Mouse (Mus musculus): ENCODE measurements around the gene Trim31. TPM values are rescaled to one million over a fixed set of nuclear protein-coding genes. Genes with fewer than 3 reads are reported as not detected.
"Not testable (repeated sequence)": the region's sequence is repeated elsewhere in the genome, so short reads cannot be mapped to it uniquely, and the experiment has no call there.

Gene Trim31
- total and polyA plus RNA-seq, 2 experiments from 2014 or later = not detected

DNA sequence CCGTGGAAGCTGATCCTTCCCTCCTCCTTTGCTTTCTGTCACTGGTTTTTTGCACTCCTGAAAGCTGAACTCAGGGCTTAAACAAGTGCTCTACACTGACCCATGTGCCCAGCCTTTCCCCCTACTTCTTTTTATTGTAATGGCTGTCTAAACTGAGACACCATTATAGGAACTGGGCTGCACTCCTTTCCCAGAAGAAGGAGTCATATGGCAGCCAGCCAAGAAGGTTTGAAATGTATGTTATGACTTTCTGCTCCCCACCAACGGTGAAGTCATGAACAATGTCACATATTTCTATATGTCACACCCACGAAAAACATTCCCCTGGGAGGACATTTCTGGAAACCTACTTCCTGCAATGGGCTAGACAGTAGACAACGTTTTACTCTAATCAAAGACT is 23.3 kb upstream of the Trim31 start:
- Histone ChIP-seq H3K4me2 (ENCODE audit: low read depth, low read length) (no peak overlapping the region), H3K4me1 (ENCODE audit: insufficient read depth, low read length) (no peaks in the 10 kb centered on the region), H3K9me3 (ENCODE audit: low read length) (no peaks in the 10 kb centered on the region), H3K27me3 (ENCODE audit: insufficient read depth, low read length) (no peaks in the 10 kb centered on the region), H3K9ac (replicated peaks; ENCODE audit: low read length) (no peak overlapping the region), H3K36me3 (ENCODE audit: insufficient read depth, low read length) (no peaks in the 10 kb centered on the region), H3K4me3 (ENCODE audit: low read length) (no peak overlapping the region), H3K27ac (no peak overlapping the region)
- TF ChIP-seq CTCF (IDR thresholded peaks at IDR 0.05; ENCODE audit: low read depth) = no peak
- DNase-seq (ENCODE audit: low spot score) (no peak), ATAC-seq (no peak)
- 65% methylated on average over 4 of the region's 4 CpGs for WGBS

DNA sequence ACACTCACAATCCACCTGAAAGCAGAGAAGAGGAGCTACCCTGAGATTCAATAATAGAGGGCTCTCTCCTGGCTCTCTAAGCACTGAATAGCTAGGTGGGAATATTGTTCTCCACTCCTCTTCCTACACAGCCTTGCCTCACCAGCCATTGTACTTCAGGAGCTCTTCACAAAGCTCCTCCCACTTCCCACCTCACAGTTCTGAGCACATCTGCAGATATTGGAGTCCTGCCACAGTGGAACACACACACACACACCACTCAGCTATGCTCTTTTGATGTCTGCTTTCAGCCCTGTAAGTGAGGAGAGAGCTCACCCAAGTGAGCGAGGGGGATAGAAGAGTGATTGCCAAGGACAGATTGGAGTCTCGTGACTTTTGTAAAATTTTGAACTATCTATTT is 14.6 kb upstream of the Trim31 start:
- Histone ChIP-seq H3K4me1 (ENCODE audit: insufficient read depth, low read length) (no peaks in the 10 kb centered on the region), H3K36me3 (ENCODE audit: insufficient read depth, low read length) (no peaks in the 10 kb centered on the region), H3K4me2 (ENCODE audit: low read depth, low read length) (no peak overlapping the region), H3K27ac (no peak overlapping the region), H3K27me3 (ENCODE audit: insufficient read depth, low read length) (no peaks in the 10 kb centered on the region), H3K9ac (replicated peaks; ENCODE audit: low read length) (no peak overlapping the region), H3K9me3 (ENCODE audit: low read length) (no peaks in the 10 kb centered on the region), H3K4me3 (ENCODE audit: low read length) (no peak overlapping the region)
- TF ChIP-seq CTCF (IDR thresholded peaks at IDR 0.05; ENCODE audit: low read depth) = no peak
- DNase-seq (ENCODE audit: low spot score) (no peak), ATAC-seq (no peak)
- 72% methylated on average over 2 of the region's 2 CpGs for WGBS

DNA sequence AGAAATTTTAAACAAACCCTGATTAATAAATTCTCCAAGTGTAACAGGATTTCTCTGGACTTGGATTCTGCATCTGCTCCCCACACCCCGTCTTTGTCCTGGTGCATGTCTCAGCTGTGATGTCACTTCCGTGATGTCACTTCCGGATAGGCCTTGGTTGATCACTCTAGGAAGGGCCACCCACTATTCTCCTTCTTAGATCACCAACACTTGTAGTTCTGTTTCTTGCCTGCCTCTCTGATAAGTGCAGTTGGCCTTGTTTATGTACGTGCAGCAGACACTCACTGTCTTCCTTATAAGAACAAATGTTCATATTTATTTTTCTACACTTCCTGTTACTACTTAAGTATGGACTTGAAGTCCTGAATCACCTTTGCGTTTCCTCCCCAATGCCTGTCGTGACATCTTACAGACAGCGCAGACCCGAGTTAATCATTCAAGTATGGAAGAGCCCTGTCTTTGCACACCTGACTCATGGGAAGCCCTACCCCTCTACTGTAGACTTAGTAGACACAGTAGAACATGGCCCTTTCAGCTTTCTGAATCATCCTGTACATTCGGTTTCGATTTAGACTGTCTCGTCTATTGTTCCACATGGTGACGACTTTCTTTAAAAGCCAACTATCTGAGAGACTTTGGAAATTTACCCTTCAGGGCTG is 12.7 kb upstream of the Trim31 start:
- no peak for ATAC-seq
- no peak overlapping the region for H3K4me2 ChIP-seq (ENCODE audit: low read depth, low read length)

DNA sequence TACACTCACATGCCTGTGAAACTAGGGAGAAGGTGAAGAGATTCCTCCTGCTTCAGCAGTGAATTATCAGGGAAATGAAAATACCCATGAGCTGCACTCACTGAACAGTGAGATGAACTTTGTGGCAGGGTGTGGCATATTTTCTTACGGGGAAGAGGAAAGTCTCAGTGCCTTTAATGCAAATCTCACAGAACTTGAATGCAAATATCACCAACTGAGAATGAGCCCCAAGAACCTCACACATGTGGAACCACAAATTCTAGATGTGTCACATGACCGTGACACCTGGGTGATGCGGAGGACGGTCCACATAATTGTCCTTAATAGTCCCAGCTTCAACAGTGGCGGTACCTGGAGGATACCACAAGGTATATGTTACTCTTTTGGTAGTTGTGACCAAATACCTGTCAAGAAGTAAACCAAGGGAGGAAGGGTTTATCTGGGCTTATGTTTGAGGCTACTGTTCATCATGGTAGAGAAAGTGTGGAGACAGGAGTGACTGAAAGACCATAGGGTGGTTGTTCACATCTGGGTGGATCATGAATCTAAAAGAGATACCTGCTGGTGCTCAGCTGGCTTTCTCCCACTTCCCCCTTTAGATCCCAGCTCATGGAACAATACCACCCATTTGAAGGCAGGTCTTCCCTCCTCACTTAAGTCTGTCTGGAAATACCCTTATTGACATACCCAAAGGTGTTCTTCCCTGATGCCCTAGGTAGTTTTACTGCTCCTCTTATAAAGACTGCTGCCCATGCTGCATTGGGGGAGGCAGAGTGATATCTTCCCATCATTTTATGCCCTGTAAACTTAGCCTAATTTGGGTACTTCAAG is 7.6 kb upstream of the Trim31 start, which contains the start of gene Trim40:
Gene Trim40 (minus strand): TSS at position 51 of the 831 bp plus-strand sequence.
- DNase-seq (ENCODE audit: low spot score) (no peak), ATAC-seq (no peak)
- no peak within 1 kb of the TSS for H3K9ac ChIP-seq (replicated peaks; ENCODE audit: low read length)
- H3K4me1 ChIP-seq (ENCODE audit: insufficient read depth, low read length) = no peaks in the 10 kb centered on the region
- H3K4me2 ChIP-seq (ENCODE audit: low read depth, low read length) = no peak within 1 kb of the TSS
- no peak for TF ChIP-seq CTCF (IDR thresholded peaks at IDR 0.05; ENCODE audit: low read depth)
- WGBS = 86% methylated on average over 5 of the region's 5 CpGs
- H3K27ac ChIP-seq = no peak within 1 kb of the TSS
- no peaks in the 10 kb centered on the region for H3K27me3 ChIP-seq (ENCODE audit: insufficient read depth, low read length)
- no peak within 1 kb of the TSS for H3K4me3 ChIP-seq (ENCODE audit: low read length)
- no peaks in the 10 kb centered on the region for H3K36me3 ChIP-seq (ENCODE audit: insufficient read depth, low read length)
- H3K9me3 ChIP-seq (ENCODE audit: low read length) = no peaks in the 10 kb centered on the region

More for the DNA sequence above, 12.7 kb upstream of the Trim31 start:
- Histone ChIP-seq H3K4me3 (ENCODE audit: low read length) (no peak overlapping the region), H3K27ac (no peak overlapping the region), H3K9me3 (ENCODE audit: low read length) (no peaks in the 10 kb centered on the region), H3K27me3 (ENCODE audit: insufficient read depth, low read length) (no peaks in the 10 kb centered on the region), H3K9ac (replicated peaks; ENCODE audit: low read length) (no peak overlapping the region), H3K4me1 (ENCODE audit: insufficient read depth, low read length) (no peaks in the 10 kb centered on the region), H3K36me3 (ENCODE audit: insufficient read depth, low read length) (no peaks in the 10 kb centered on the region)
- WGBS = 94% methylated on average over 12 of the region's 12 CpGs
- DNase-seq (ENCODE audit: low spot score) = no peak
- no peak for TF ChIP-seq CTCF (IDR thresholded peaks at IDR 0.05; ENCODE audit: low read depth)

DNA sequence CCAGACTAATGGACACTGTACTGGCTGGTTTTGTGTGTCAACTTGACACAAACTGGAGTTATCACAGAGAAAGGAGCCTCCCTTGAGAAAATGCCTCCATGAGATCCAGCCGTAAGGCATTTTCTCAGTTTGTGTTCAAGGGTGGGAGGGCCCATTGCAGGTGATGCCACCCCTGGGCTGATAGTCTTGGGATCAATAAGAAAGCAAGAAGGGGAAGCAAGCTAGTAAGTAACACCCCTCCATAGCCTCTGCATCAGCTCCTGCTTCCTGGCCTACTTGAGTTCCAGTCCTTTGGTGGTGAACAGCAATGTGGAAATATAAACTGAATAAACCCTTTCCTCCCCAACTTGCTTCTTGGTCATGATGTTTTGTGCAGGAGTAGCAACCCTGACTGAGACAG is 6.4 kb upstream of the Trim31 start:
- H3K27me3 ChIP-seq (ENCODE audit: insufficient read depth, low read length); DNase-seq (ENCODE audit: low spot score); H3K9me3 ChIP-seq (ENCODE audit: low read length); H3K36me3 ChIP-seq (ENCODE audit: insufficient read depth, low read length); H3K9ac ChIP-seq (replicated peaks; ENCODE audit: low read length); ATAC-seq; H3K4me3 ChIP-seq (ENCODE audit: low read length); H3K4me1 ChIP-seq (ENCODE audit: insufficient read depth, low read length); H3K4me2 ChIP-seq (ENCODE audit: low read depth, low read length); H3K27ac ChIP-seq: not testable (repeated sequence)
- 89% methylated on average over 1 of the region's 1 CpGs for WGBS

DNA sequence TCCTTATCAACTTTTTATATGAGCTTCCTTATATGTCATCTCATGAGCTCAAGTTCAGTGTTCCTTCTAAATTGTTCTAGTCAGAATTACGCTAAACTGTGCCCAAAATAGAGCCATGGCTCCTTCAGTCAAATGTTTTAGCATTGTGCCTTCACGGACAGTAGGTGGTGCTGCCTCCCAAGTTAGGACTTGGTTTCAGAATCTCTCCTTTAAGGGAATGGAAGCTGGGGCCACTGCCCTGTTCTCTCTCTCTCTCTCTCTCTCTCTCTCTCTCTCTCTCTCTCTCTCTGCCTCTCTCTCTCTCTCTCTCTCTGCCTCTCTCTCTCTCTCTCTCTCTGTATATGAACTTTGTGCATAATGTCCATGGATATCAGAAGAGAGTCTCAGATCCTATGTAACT is 5.6 kb upstream of the Trim31 start:
- Histone ChIP-seq H3K9ac (replicated peaks; ENCODE audit: low read length) (no peak overlapping the region), H3K9me3 (ENCODE audit: low read length) (no peaks in the 10 kb centered on the region), H3K4me3 (ENCODE audit: low read length) (no peak overlapping the region), H3K4me2 (ENCODE audit: low read depth, low read length) (no peak overlapping the region), H3K27me3 (ENCODE audit: insufficient read depth, low read length) (no peaks in the 10 kb centered on the region), H3K4me1 (ENCODE audit: insufficient read depth, low read length) (no peaks in the 10 kb centered on the region), H3K36me3 (ENCODE audit: insufficient read depth, low read length) (no peaks in the 10 kb centered on the region), H3K27ac (no peak overlapping the region)
- peak; percentile 77 for DNase-seq (ENCODE audit: low spot score)
- peak; percentile 76; the same call in 1 of the 2 replicates for ATAC-seq
- TF ChIP-seq CTCF (IDR thresholded peaks at IDR 0.05; ENCODE audit: low read depth) = peak; percentile 80
- WGBS = 13% methylated on average over 2 of the region's 2 CpGs

DNA sequence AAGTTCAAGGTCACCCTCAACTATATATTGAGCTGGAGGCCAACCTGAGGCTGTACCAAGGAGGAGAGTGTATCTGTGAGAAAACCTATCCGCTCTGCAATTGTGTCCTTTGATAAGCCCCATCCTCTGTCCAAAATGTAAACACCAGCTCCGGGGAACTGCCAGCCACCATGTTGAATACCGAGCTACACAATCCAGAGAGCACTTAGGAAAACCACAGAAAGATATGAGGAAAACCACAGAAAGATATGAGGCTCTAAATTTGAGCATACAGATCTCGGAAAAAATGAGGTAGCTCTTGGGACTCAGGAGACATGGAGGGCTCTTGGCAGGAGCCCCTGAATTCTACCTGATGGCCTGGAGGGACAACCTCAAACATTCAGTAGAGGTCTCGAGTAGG is 4.5 kb upstream of the Trim31 start:
- no peak for DNase-seq (ENCODE audit: low spot score)
- Histone ChIP-seq H3K27me3 (ENCODE audit: insufficient read depth, low read length) (no peaks in the 10 kb centered on the region), H3K9ac (replicated peaks; ENCODE audit: low read length) (no peak overlapping the region), H3K36me3 (ENCODE audit: insufficient read depth, low read length) (no peaks in the 10 kb centered on the region), H3K9me3 (ENCODE audit: low read length) (no peaks in the 10 kb centered on the region), H3K4me3 (ENCODE audit: low read length) (no peak overlapping the region), H3K4me1 (ENCODE audit: insufficient read depth, low read length) (no peaks in the 10 kb centered on the region), H3K27ac (no peak overlapping the region), H3K4me2 (ENCODE audit: low read depth, low read length) (no peak overlapping the region)
- ATAC-seq = no peak
- no peak for TF ChIP-seq CTCF (IDR thresholded peaks at IDR 0.05; ENCODE audit: low read depth)
- WGBS = 77% methylated on average over 5 of the region's 5 CpGs
